ENCODE assay signal across 19 mouse cellular contexts in genomic region chr9:109825739-109826138, GRCm38 (mm10). TPM values are rescaled to one million over a fixed set of nuclear protein-coding genes. Genes with fewer than 3 reads are reported as not detected.
"Had no signal": no experiment of that assay in that cellular context is flagged by ENCODE, and none has a peak within 500 bp of the region (broad histone marks: within the 10 kb centered on the region; RNA-seq: fewer than 3 reads in every experiment).

No protein-coding gene starts in this region.

- H3K9ac ChIP-seq: limb, embryonic 13.5 days; neural tube, embryonic 13.5 days had no signal

- H3K4me1 ChIP-seq: limb, embryonic 13.5 days; midbrain, embryonic 10.5 days; neural tube, embryonic 13.5 days had no signal

- DNase-seq: kidney, adult 9 months; kidney, postnatal 36 days; left cerebral cortex, postnatal 4 days; lung, adult 18-20 months; midbrain, embryonic 14.5 days; retina, postnatal 1 day; right cerebral cortex, postnatal 4 days; spleen, adult 18-20 months; thymus, adult 18-20 months; thymus, postnatal 14 days had no signal

- ATAC-seq: intestine, embryonic 16.5 days had no signal

- H3K4me2 ChIP-seq: limb, embryonic 13.5 days; neural tube, embryonic 13.5 days had no signal

- H3K27me3 ChIP-seq: limb, embryonic 13.5 days; neural tube, embryonic 13.5 days had no signal

- H3K27ac ChIP-seq: kidney, postnatal 0 days; limb, embryonic 13.5 days; midbrain, embryonic 10.5 days; neural tube, embryonic 13.5 days had no signal

- H3K4me3 ChIP-seq: limb, embryonic 13.5 days; midbrain, embryonic 10.5 days; neural tube, embryonic 13.5 days had no signal

- H3K9me3 ChIP-seq: limb, embryonic 13.5 days; midbrain, embryonic 10.5 days; neural tube, embryonic 13.5 days had no signal

RNA-seq across cellular contexts. Expression of gene Spink8, which starts 13.7 kb away (rescaled TPM):
- total RNA-seq: left cerebral cortex, postnatal 4 days had no signal
- polyA plus RNA-seq: lung, embryonic 16.5 days; midbrain, embryonic 10.5 days; midbrain, embryonic 14.5 days; neural tube, embryonic 13.5 days; stomach, embryonic 14.5 days had no signal

RNA-seq across cellular contexts. Expression of gene Camp, which starts 23.7 kb away (rescaled TPM):
- total RNA-seq: layer of hippocampus, adult 18-20 months; left cerebral cortex, postnatal 4 days had no signal
- polyA plus RNA-seq: midbrain, embryonic 14.5 days had no signal

RNA-seq across cellular contexts. Expression of gene Fbxw27, which starts 35.3 kb away (rescaled TPM):
- total RNA-seq: layer of hippocampus, adult 18-20 months; layer of hippocampus, postnatal 10 days; left cerebral cortex, postnatal 4 days had no signal
- polyA plus RNA-seq: intestine, embryonic 16.5 days; limb, embryonic 13.5 days; lung, embryonic 16.5 days; midbrain, embryonic 10.5 days; midbrain, embryonic 14.5 days; neural tube, embryonic 13.5 days; stomach, embryonic 14.5 days had no signal
